Mouse (Mus musculus) lung, embryonic 14.5 days (tissue): Measurements from ENCODE around the gene Sobp. TPM values are rescaled to one million over a fixed set of nuclear protein-coding genes. Genes with fewer than 3 reads are reported as not detected.

Experiments
- ATAC-seq: fragments of 200-750 bp; cut with Nextera tagmentation; 2 replicates; pipeline ENCODE4 v1.8.0; 2017; ENCODE audit warnings: mild to moderate bottlenecking, moderate TSS enrichment, moderate library complexity; ENCODE audit not compliant: insufficient read depth
- DNase-seq: peaks from one replicate; pipeline ENCODE4 v3.0.0-alpha.2; 2015
- H3K27ac ChIP-seq: fragments of 300-500 bp; sonication (generic); 2 replicates; pipeline ENCODE4 v1.5.1; 2014; ENCODE audit warnings: low read depth, mild to moderate bottlenecking, moderate library complexity
- H3K27me3 ChIP-seq: fragments of 300-500 bp; sonication (generic); 2 replicates; pipeline ENCODE4 v1.6.1; 2014; ENCODE audit warnings: low read length, control low read depth; ENCODE audit not compliant: insufficient read depth
- H3K36me3 ChIP-seq: fragments of 300-500 bp; sonication (generic); 2 replicates; pipeline ENCODE4 v1.6.1; 2014; ENCODE audit warnings: control low read depth; ENCODE audit not compliant: insufficient read depth
- H3K4me1 ChIP-seq: fragments of 300-500 bp; sonication (generic); 2 replicates; pipeline ENCODE4 v1.6.1; 2014; ENCODE audit warnings: antibody characterized with exemption, control low read depth; ENCODE audit not compliant: insufficient read depth
- H3K4me2 ChIP-seq: fragments of 300-500 bp; sonication (generic); 2 replicates; pipeline ENCODE4 v1.6.1; 2014; ENCODE audit warnings: mild to moderate bottlenecking
- H3K4me3 ChIP-seq: fragments of 300-500 bp; sonication (generic); 2 replicates; pipeline ENCODE4 v1.5.1; 2014; ENCODE audit warnings: low read depth, low read length
- H3K9ac ChIP-seq: fragments of 300-500 bp; sonication (generic); 2 replicates; pipeline ENCODE4 v1.6.1; 2014
- H3K9me3 ChIP-seq: fragments of 300-500 bp; sonication (generic); 2 replicates; pipeline ENCODE4 v1.6.1; 2016; ENCODE audit warnings: low read depth, low read length, control low read depth
- CTCF ChIP-seq: IDR thresholded peaks from 2 replicates; pipeline ENCODE4 v1.5.1; 2016; ENCODE audit warnings: antibody characterized with exemption, low read depth
- WGBS: fragments of 180-500 bp; shearing (Covaris S2); extraction: QIAGEN DNeasy Blood & Tissue Kit; methylation state at CpG from one replicate; pipeline ENCODE4 v1.1.7; 2014; 5-methylcytosine and 5-hydroxymethylcytosine counted together
- polyA plus RNA-seq: library from polyadenylated mRNA; unstranded; fragments of >200 nt; fragmentation: Nextera tagmentation; extraction: Ambion mirVana; gene quantifications from 2 replicates; pipeline ENCODE4 v1.2.1, GENCODE M21; 2014

Sobp gene
- polyA plus RNA-seq, 1 experiment from 2014 or later = 0.66 TPM

- no peaks in the 10 kb centered on the region for H3K36me3 ChIP-seq
- H3K9ac ChIP-seq = no peak overlapping the region
- no peaks in the 10 kb centered on the region for H3K9me3 ChIP-seq
- H3K27me3 ChIP-seq = peaks cover 49% of the 10 kb centered on the region
- no peak for TF ChIP-seq CTCF
- H3K4me3 ChIP-seq = peak overlapping the region; percentile 70
- H3K27ac ChIP-seq = no peak overlapping the region
- peak; percentile 16 for DNase-seq
- peak overlapping the region; percentile 97 for H3K4me2 ChIP-seq
- peaks cover 3% of the 10 kb centered on the region; the same call in 1 of the 2 replicates for H3K4me1 ChIP-seq
- ATAC-seq = no peak
- 8% methylated on average over 8 of the region's 8 CpGs for WGBS
Observed at GRCm38 (mm10) chr10:43172554-43172953, 1.8 kb downstream of the Sobp start.

GRCm38 (mm10) chr10:43172066-43172465 is 2.3 kb downstream of the Sobp start:
- no peak for ATAC-seq

GRCm38 (mm10) chr10:43171106-43171505 is 3.2 kb downstream of the Sobp start:
- Histone ChIP-seq H3K27me3 (peaks cover 39% of the 10 kb centered on the region), H3K9me3 (no peaks in the 10 kb centered on the region), H3K36me3 (no peaks in the 10 kb centered on the region), H3K4me3 (no peak overlapping the region), H3K4me2 (peak overlapping the region; percentile 43), H3K27ac (no peak overlapping the region), H3K4me1 (peaks cover 3% of the 10 kb centered on the region; the same call in 1 of the 2 replicates), H3K9ac (no peak overlapping the region)
- no peak for ATAC-seq
- 3% methylated on average over 8 of the region's 8 CpGs for WGBS
- no peak for TF ChIP-seq CTCF
- DNase-seq = peak; percentile 41

More at GRCm38 (mm10) chr10:43172066-43172465, 2.3 kb downstream of the Sobp start:
- no peak for TF ChIP-seq CTCF
- H3K9me3 ChIP-seq = no peaks in the 10 kb centered on the region
- 6% methylated on average over 7 of the region's 7 CpGs for WGBS
- no peak for DNase-seq
- no peak overlapping the region for H3K9ac ChIP-seq
- no peak overlapping the region for H3K27ac ChIP-seq
- H3K4me2 ChIP-seq = peak overlapping the region; percentile 97; the same call in 1 of the 2 replicates
- peak overlapping the region; percentile 70; the same call in 1 of the 2 replicates for H3K4me3 ChIP-seq
- H3K4me1 ChIP-seq = peaks cover 3% of the 10 kb centered on the region; the same call in 1 of the 2 replicates
- H3K27me3 ChIP-seq = peaks cover 46% of the 10 kb centered on the region
- H3K36me3 ChIP-seq = no peaks in the 10 kb centered on the region

GRCm38 (mm10) chr10:43168847-43169246 is 5.5 kb downstream of the Sobp start:
- H3K36me3 ChIP-seq = no peaks in the 10 kb centered on the region
- no peak for TF ChIP-seq CTCF
- peaks cover 3% of the 10 kb centered on the region; the same call in 1 of the 2 replicates for H3K4me1 ChIP-seq
- peaks cover 19% of the 10 kb centered on the region for H3K27me3 ChIP-seq
- no peak overlapping the region for H3K27ac ChIP-seq
- H3K9ac ChIP-seq = no peak overlapping the region
- no peak overlapping the region for H3K4me2 ChIP-seq
- no peaks in the 10 kb centered on the region for H3K9me3 ChIP-seq
- ATAC-seq = no peak
- no peak for DNase-seq
- 63% methylated on average over 7 of the region's 7 CpGs for WGBS
- H3K4me3 ChIP-seq = no peak overlapping the region

- Histone ChIP-seq H3K4me3 (no peak overlapping the region), H3K4me1 (peaks cover 3% of the 10 kb centered on the region; the same call in 1 of the 2 replicates), H3K9me3 (peaks cover 3% of the 10 kb centered on the region; the same call in 1 of the 2 replicates), H3K9ac (no peak overlapping the region), H3K36me3 (no peaks in the 10 kb centered on the region), H3K27me3 (peaks cover 5% of the 10 kb centered on the region; the same call in 1 of the 2 replicates), H3K27ac (no peak overlapping the region), H3K4me2 (no peak overlapping the region)
- ATAC-seq (no peak), DNase-seq (no peak)
- no peak for TF ChIP-seq CTCF
- 82% methylated on average over 3 of the region's 3 CpGs for WGBS
Observed at GRCm38 (mm10) chr10:43166817-43167216, 7.5 kb downstream of the Sobp start.

GRCm38 (mm10) chr10:43166146-43166545 is 8.2 kb downstream of the Sobp start:
- 88% methylated on average over 1 of the region's 1 CpGs for WGBS
- Histone ChIP-seq H3K4me3 (no peak overlapping the region), H3K9ac (no peak overlapping the region), H3K36me3 (no peaks in the 10 kb centered on the region), H3K4me2 (no peak overlapping the region), H3K9me3 (peaks cover 3% of the 10 kb centered on the region; the same call in 1 of the 2 replicates), H3K4me1 (peaks cover 1% of the 10 kb centered on the region; the same call in 1 of the 2 replicates), H3K27me3 (peaks cover under 1% of the 10 kb centered on the region; the same call in 1 of the 2 replicates), H3K27ac (no peak overlapping the region)
- DNase-seq (no peak), ATAC-seq (no peak)
- no peak for TF ChIP-seq CTCF

GRCm38 (mm10) chr10:43164406-43164805 is 9.9 kb downstream of the Sobp start:
- no peak overlapping the region for H3K4me3 ChIP-seq
- H3K9ac ChIP-seq = no peak overlapping the region
- DNase-seq = no peak
- no peak for ATAC-seq
- TF ChIP-seq CTCF = no peak
- WGBS = 93% methylated on average over 2 of the region's 2 CpGs
- H3K36me3 ChIP-seq = no peaks in the 10 kb centered on the region
- H3K4me1 ChIP-seq = no peaks in the 10 kb centered on the region
- no peak overlapping the region for H3K4me2 ChIP-seq
- no peaks in the 10 kb centered on the region for H3K27me3 ChIP-seq
- H3K9me3 ChIP-seq = peaks cover 3% of the 10 kb centered on the region; the same call in 1 of the 2 replicates
- H3K27ac ChIP-seq = no peak overlapping the region

- Histone ChIP-seq H3K36me3 (no peaks in the 10 kb centered on the region), H3K9me3 (peaks cover 3% of the 10 kb centered on the region; the same call in 1 of the 2 replicates), H3K9ac (no peak overlapping the region), H3K4me1 (no peaks in the 10 kb centered on the region), H3K4me3 (no peak overlapping the region), H3K4me2 (no peak overlapping the region), H3K27me3 (no peaks in the 10 kb centered on the region), H3K27ac (no peak overlapping the region)
- WGBS = 57% methylated on average over 12 of the region's 12 CpGs
- TF ChIP-seq CTCF = no peak
- no peak for ATAC-seq
- DNase-seq = no peak
Observed at GRCm38 (mm10) chr10:43162318-43162717, 12.0 kb downstream of the Sobp start.
